Mouse (Mus musculus) retina, adult 2 months (tissue): Measurements from ENCODE around the gene Rexo5.

Experiments used
- DNase-seq: peaks from one replicate; pipeline ENCODE4 v3.0.0-alpha.2; 2012; ENCODE audit warnings: low read depth, low spot score

Rexo5 gene

DNA sequence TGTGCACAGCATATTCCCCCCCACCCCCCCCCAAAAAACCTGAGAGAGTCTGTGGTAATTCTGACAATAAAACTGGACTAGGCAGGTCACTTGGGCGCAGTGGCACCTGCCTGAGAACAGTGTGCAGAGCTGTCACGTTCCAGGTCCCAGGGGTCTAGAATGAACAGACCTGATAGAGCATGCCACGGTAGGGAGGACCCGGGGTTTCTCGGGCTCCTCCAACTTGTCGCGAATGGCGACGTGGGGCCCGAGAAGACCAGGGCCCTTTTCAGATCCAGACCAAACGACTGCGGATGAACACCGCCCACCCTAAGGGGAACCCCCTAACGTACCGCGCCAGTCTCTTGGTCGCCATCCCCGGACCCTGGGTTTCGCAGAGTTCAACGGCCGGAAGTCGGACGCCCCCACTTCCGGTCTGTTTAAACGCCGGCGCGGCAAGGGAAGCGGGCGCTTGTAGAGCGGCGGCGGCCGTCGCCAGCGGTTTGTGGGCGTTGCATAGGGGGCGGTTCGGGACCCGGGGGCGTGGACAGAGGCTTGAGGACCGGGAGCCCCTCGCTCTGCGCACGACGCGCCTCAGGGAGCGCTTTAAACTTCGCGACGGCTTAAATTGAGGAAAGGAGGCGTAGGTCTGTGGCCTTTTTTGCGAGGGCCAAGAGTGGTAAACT is at the start of gene Rexo5, which contains the start of gene Eri2:
Gene Rexo5, plus strand, starts transcription at position 421 of the 665 bp plus-strand sequence.
Gene Eri2, minus strand, starts transcription at position 473 of the 665 bp plus-strand sequence.
- peak; percentile 39 for DNase-seq

DNA sequence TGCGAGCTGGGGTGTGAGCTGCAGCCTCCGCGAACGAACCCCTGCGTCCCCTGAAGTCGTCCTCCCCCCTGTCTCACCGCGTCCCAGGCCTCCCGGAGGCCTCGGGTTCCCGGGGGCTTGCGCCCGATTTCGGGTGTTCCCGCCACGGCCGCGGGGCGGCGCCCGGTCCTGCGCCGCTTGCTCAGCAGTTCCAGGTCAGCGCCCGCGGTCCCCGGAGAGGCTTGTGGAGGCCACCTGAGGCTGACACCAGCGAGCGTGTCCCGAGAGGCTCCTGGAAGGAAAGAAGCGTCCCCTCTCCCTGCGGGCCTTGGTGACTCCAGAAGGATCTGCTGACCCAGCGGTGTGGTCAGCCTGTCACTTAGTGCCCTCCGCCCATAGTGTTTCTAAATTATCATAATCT is 49.5 kb upstream of the Rexo5 start:
- no peak for DNase-seq

DNA sequence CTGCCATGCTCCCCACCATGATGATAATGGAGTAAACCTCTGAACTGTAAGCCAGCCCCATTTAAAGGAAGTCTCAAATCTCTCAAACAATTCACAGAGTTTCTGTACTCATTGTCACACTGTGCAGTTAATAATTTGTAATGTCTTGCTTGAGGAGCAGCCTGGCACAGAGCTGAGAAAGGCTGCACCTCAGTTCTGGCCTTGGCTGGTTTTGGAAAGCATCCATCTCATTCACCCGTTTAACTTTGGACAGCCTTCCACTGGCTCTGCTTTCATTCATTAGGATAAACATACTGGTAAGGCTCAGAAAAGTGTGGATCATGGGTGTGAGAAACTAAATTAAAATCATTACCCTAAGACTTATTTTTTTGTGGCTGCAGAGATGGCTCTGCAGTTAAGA is 47.9 kb upstream of the Rexo5 start:
- DNase-seq = no peak

GRCm38 (mm10) chr7:119748761-119749160 is 45.0 kb upstream of the Rexo5 start:
- DNase-seq = no peak

GRCm38 (mm10) chr7:119749942-119750341 is 43.9 kb upstream of the Rexo5 start:
- no peak for DNase-seq

- no peak for DNase-seq
Observed at GRCm38 (mm10) chr7:119753696-119754095, 40.1 kb upstream of the Rexo5 start.

- no peak for DNase-seq
Observed at GRCm38 (mm10) chr7:119760527-119760951, 33.3 kb upstream of the Rexo5 start, which contains the start of gene Acsm3. TSS of gene Acsm3 (plus strand) at chr7:119760923.

GRCm38 (mm10) chr7:119762166-119762697 is 31.6 kb upstream of the Rexo5 start:
- no peak for DNase-seq

- no peak for DNase-seq
Observed at GRCm38 (mm10) chr7:119764377-119764776, 29.4 kb upstream of the Rexo5 start.

DNA sequence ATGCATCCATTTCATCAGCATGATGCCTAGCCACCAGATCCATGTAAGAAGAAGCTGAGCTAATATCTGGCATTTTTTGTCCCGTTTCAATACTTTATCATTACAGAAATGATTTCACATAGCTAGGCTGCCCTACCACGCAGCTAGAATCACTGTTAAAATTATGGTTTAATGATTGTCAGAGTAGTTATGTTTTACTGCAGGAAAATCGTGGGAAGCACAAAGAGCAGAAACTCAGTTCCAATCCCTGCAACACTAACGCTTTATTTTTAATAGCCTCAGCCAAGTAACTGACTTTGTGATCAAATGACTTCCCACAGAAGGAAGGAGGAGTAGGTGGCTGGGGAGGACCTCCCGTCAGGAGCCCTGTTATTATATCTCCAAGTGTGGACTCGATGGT is 26.8 kb upstream of the Rexo5 start:
- DNase-seq = no peak

DNA sequence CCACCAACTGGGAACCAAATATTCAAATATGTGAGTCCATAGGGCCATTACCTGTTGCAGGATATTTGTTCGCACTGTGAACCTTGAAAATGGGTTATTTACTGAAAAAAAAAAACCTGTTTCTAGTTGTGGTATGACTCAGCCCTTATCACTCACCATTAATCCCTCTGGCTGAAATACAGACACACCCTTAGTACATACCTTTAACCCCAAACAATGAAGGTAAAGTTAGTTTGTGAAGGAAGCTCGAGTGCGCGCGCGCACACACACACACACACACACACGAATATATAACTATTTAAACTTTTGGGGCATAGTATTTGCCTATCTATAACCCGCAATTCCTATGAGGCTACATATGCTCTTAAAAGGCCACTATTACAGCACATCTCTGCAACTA is 23.9 kb upstream of the Rexo5 start:
- DNase-seq = no peak

DNA sequence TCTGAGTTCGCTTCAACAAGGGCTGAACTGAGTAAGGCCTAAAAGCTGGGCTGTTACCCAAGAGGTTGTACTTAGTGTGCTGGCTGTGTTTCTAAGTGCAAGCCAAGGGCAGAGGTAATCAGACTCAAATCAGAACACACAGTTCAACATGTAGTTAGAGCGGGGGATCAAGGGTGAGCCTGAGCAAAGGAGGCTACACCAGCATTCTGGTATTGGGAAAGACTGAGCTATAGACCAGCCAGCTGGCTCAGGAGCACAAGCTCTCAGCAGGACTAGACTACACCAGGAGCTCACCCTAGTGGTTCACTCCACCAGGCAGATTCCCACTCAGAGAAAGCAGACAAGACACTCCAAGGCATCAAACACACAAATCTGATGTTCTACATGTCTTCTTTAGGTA is 10.4 kb upstream of the Rexo5 start:
- no peak for DNase-seq

DNA sequence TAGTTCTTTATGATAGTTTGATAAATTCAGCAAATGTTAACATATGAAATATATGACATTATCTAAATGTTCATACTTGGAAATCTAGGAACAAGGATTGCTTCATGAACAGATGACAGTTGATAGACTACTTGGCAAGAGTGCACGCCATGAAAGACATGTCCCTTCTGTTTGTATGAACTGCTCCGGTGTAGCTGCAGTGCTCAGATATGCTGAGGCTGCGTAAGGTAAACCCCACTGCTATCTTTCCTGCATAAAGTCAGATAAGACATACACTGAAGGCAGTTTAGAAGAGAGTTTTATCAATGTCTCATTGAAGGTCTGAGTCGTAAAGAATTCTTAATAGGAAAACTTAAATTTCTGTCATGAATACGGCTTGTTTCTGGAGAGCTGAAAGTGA is 8.9 kb upstream of the Rexo5 start:
- DNase-seq = no peak

- no peak for DNase-seq
Observed at GRCm38 (mm10) chr7:119789024-119789423, 4.8 kb upstream of the Rexo5 start.

DNA sequence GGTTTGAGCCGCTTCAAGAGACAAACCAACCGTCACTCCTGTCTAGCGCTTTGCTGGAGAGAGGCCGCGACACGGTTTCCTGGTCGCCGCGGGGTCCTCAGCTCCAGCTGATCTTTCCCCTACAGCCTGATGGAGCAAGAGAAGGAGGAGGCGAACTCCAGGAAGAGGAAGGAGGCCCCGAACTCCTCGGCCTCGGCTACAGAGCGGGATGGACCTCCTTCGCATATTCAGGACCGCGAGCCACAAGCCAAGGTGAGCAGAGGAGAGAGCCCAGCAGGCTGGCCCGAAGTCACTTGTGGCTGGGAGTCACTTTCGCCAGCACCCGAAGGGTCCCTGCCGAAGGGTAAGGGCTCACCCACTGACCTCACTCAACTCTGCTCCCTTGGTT is 439 bp downstream of the Rexo5 start:
- DNase-seq = no peak

DNA sequence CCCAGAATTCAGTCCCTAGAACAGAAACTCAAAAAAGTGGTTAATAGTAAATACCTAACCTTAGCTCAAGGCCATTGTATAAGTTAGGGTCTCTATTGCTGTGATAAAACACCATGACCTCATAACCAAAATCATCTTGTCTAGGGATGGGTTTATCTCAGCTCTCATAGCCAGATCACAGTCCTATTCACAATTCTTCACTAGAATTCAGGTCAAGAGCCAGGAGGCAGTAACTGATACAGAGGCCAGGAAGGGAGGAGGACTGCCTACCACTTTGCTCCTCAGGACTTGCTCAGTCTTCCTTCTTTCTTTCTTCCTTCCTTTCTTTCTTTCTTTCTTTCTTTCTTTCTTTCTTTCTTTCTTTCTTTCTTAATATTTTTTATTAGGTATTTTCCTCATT is 1.5 kb downstream of the Rexo5 start:
- DNase-seq = no peak

DNA sequence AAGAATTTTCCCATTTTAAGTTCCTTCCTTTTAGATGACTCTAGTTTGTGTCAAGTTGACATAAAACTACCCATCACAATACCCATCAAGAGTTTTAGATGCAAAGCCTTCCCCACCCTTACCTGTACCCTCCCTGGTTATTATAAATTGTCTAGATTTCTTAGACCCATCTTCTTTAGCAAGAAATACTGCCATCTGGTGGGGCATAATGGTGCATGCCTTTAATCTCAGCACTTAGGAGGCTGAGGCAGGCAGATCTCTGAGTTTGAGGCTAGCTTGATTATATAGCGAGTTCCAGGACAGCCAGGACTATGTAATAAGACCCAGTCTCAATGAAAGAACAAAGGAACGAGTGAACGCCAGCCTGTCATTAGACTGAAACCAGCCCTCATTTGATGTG is 6.7 kb downstream of the Rexo5 start:
- DNase-seq = no peak

GRCm38 (mm10) chr7:119800991-119801390 is 7.2 kb downstream of the Rexo5 start:
- no peak for DNase-seq

- no peak for DNase-seq
Observed at GRCm38 (mm10) chr7:119807396-119807795, 13.6 kb downstream of the Rexo5 start.

GRCm38 (mm10) chr7:119808723-119809122 is 14.9 kb downstream of the Rexo5 start:
- no peak for DNase-seq

DNA sequence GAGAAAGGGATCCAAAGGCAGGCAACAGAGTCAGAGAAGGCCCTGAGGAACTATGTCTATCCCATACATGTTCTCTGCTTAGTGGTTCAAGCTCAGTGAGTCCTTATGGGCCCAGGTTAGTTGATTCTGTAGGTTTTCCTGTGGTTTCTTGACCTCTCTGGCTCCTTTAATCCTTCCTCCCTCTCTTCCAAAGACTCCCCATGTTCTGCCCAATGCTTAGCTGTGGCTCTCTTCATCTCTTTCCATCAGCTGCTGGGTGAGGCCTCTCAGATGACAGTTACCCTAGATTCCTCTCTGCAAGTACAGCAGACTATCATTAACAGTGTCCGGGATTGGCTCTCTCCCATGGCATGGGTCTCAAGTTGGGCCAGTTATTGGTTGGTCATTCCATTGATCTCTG is 41.6 kb downstream of the Rexo5 start:
- no peak for DNase-seq

GRCm38 (mm10) chr7:119835996-119836777 is 42.4 kb downstream of the Rexo5 start:
- no peak for DNase-seq
